Mouse (Mus musculus): ENCODE data around the gene Mrpl14. TPM values are rescaled to one million over a fixed set of nuclear protein-coding genes. Genes with fewer than 3 reads are reported as not detected.

Gene Mrpl14
- polyA plus RNA-seq, 1 experiment from 2014 or later, result 102 TPM

GRCm38 (mm10) chr17:45667986-45668385 is 18.1 kb upstream of the Mrpl14 start:
- H3K4me2 ChIP-seq (replicated peaks), result no peak overlapping the region
- no peak overlapping the region for H3K9ac ChIP-seq
- no peaks in the 10 kb centered on the region for H3K27me3 ChIP-seq (replicated peaks)
- no peaks in the 10 kb centered on the region for H3K4me1 ChIP-seq
- no peak for ATAC-seq (ENCODE audit: low FRiP score, low read depth)
- H3K36me3 ChIP-seq, result peaks cover 97% of the 10 kb centered on the region
- H3K4me3 ChIP-seq, result no peak overlapping the region
- H3K27ac ChIP-seq, result no peak overlapping the region
- 94% methylated on average over 10 of the region's 10 CpGs for WGBS
- H3K9me3 ChIP-seq, result no peaks in the 10 kb centered on the region

- Histone ChIP-seq H3K36me3 (peaks cover 98% of the 10 kb centered on the region), H3K9me3 (no peaks in the 10 kb centered on the region), H3K27ac (no peak overlapping the region), H3K4me2 (replicated peaks) (no peak overlapping the region), H3K4me3 (no peak overlapping the region), H3K27me3 (replicated peaks) (no peaks in the 10 kb centered on the region), H3K4me1 (no peaks in the 10 kb centered on the region), H3K9ac (no peak overlapping the region)
- 94% methylated on average over 1 of the region's 1 CpGs for WGBS
- ATAC-seq (ENCODE audit: low FRiP score, low read depth), result no peak
These were observed 14.3 kb upstream of the Mrpl14 start for GRCm38 (mm10) chr17:45671821-45672220.

- WGBS, result 85% methylated on average over 2 of the region's 2 CpGs
- ATAC-seq (ENCODE audit: low FRiP score, low read depth), result no peak
- Histone ChIP-seq H3K36me3 (peaks cover 95% of the 10 kb centered on the region), H3K27ac (no peak overlapping the region), H3K4me1 (no peaks in the 10 kb centered on the region), H3K4me2 (replicated peaks) (no peak overlapping the region), H3K4me3 (no peak overlapping the region), H3K27me3 (replicated peaks) (no peaks in the 10 kb centered on the region), H3K9ac (no peak overlapping the region), H3K9me3 (no peaks in the 10 kb centered on the region)
These were observed 13.5 kb upstream of the Mrpl14 start for GRCm38 (mm10) chr17:45672598-45672997.

GRCm38 (mm10) chr17:45678106-45678505 is 8.0 kb upstream of the Mrpl14 start:
- Histone ChIP-seq H3K9ac (no peak overlapping the region), H3K36me3 (peaks cover 57% of the 10 kb centered on the region), H3K4me2 (replicated peaks) (no peak overlapping the region), H3K4me3 (no peak overlapping the region), H3K27me3 (replicated peaks) (no peaks in the 10 kb centered on the region), H3K4me1 (peaks cover 9% of the 10 kb centered on the region), H3K9me3 (no peaks in the 10 kb centered on the region), H3K27ac (no peak overlapping the region)
- 41% methylated on average over 7 of the region's 7 CpGs for WGBS
- ATAC-seq (ENCODE audit: low FRiP score, low read depth), result no peak

GRCm38 (mm10) chr17:45680391-45680980 is 5.6 kb upstream of the Mrpl14 start:
- peak overlapping the region; percentile 41 for H3K9ac ChIP-seq
- peaks cover 33% of the 10 kb centered on the region for H3K36me3 ChIP-seq
- H3K4me2 ChIP-seq (replicated peaks), result peak overlapping the region; percentile 45
- peaks cover 18% of the 10 kb centered on the region for H3K4me1 ChIP-seq
- H3K9me3 ChIP-seq, result no peaks in the 10 kb centered on the region
- H3K4me3 ChIP-seq, result no peak overlapping the region
- WGBS, result 51% methylated on average over 8 of the region's 8 CpGs
- peak; percentile 64 for ATAC-seq (ENCODE audit: low FRiP score, low read depth)
- H3K27me3 ChIP-seq (replicated peaks), result no peaks in the 10 kb centered on the region
- peak overlapping the region; percentile 65; the same call in 1 of the 2 replicates for H3K27ac ChIP-seq

GRCm38 (mm10) chr17:45681588-45681987 is 4.5 kb upstream of the Mrpl14 start:
- H3K27me3 ChIP-seq (replicated peaks), result no peaks in the 10 kb centered on the region
- WGBS, result 98% methylated on average over 1 of the region's 1 CpGs
- peaks cover 23% of the 10 kb centered on the region for H3K36me3 ChIP-seq
- H3K4me1 ChIP-seq, result peaks cover 19% of the 10 kb centered on the region
- H3K9me3 ChIP-seq, result no peaks in the 10 kb centered on the region
- no peak overlapping the region for H3K27ac ChIP-seq
- no peak for ATAC-seq (ENCODE audit: low FRiP score, low read depth)
- no peak overlapping the region for H3K9ac ChIP-seq
- H3K4me3 ChIP-seq, result no peak overlapping the region
- no peak overlapping the region for H3K4me2 ChIP-seq (replicated peaks)

- H3K27ac ChIP-seq, result no peak overlapping the region
- 94% methylated on average over 4 of the region's 4 CpGs for WGBS
- no peak overlapping the region for H3K4me3 ChIP-seq
- H3K9ac ChIP-seq, result no peak overlapping the region
- no peaks in the 10 kb centered on the region for H3K27me3 ChIP-seq (replicated peaks)
- H3K4me2 ChIP-seq (replicated peaks), result no peak overlapping the region
- H3K9me3 ChIP-seq, result no peaks in the 10 kb centered on the region
- no peak for ATAC-seq (ENCODE audit: low FRiP score, low read depth)
- peaks cover 13% of the 10 kb centered on the region for H3K36me3 ChIP-seq
- peaks cover 32% of the 10 kb centered on the region for H3K4me1 ChIP-seq
These were observed 3.3 kb upstream of the Mrpl14 start for GRCm38 (mm10) chr17:45682843-45683242.

- H3K9ac ChIP-seq, result peak overlapping the region; percentile 83
These were observed 1.4 kb upstream of the Mrpl14 start for GRCm38 (mm10) chr17:45684667-45685131.

GRCm38 (mm10) chr17:45685171-45686092 is 690 bp upstream of the Mrpl14 start:
- Histone ChIP-seq H3K4me1 (peaks cover 32% of the 10 kb centered on the region), H3K27me3 (replicated peaks) (no peaks in the 10 kb centered on the region), H3K27ac (peak overlapping the region; percentile 65; the same call in 1 of the 2 replicates), H3K9ac (peak overlapping the region; percentile 83), H3K36me3 (no peaks in the 10 kb centered on the region), H3K9me3 (no peaks in the 10 kb centered on the region), H3K4me2 (replicated peaks) (peak overlapping the region; percentile 75), H3K4me3 (peak overlapping the region; percentile 80)
- peak; percentile 67 for ATAC-seq (ENCODE audit: low FRiP score, low read depth)
- WGBS, result under 1% methylated on average over 58 of the region's 58 CpGs

More at GRCm38 (mm10) chr17:45684667-45685131, 1.4 kb upstream of the Mrpl14 start:
- ATAC-seq (ENCODE audit: low FRiP score, low read depth), result peak; percentile 23; the same call in 1 of the 2 replicates
- no peaks in the 10 kb centered on the region for H3K9me3 ChIP-seq
- H3K4me1 ChIP-seq, result peaks cover 33% of the 10 kb centered on the region
- H3K27me3 ChIP-seq (replicated peaks), result no peaks in the 10 kb centered on the region
- peak overlapping the region; percentile 80 for H3K4me3 ChIP-seq
- H3K27ac ChIP-seq, result peak overlapping the region; percentile 65; the same call in 1 of the 2 replicates
- no peaks in the 10 kb centered on the region for H3K36me3 ChIP-seq
- 32% methylated on average over 14 of the region's 14 CpGs for WGBS
- H3K4me2 ChIP-seq (replicated peaks), result peak overlapping the region; percentile 75

GRCm38 (mm10) chr17:45686716-45687115 is 594 bp downstream of the Mrpl14 start, which contains the start of gene Tmem63b:
Gene Tmem63b, minus strand, starts transcription at chr17:45686905.
- H3K36me3 ChIP-seq, result no peaks in the 10 kb centered on the region
- peak; percentile 8; the same call in 1 of the 2 replicates for ATAC-seq (ENCODE audit: low FRiP score, low read depth)
- 9% methylated on average over 12 of the region's 12 CpGs for WGBS
- peak within 1 kb of the TSS; percentile 75 for H3K4me2 ChIP-seq (replicated peaks)
- H3K27me3 ChIP-seq (replicated peaks), result no peaks in the 10 kb centered on the region
- peak within 1 kb of the TSS; percentile 65; the same call in 1 of the 2 replicates for H3K27ac ChIP-seq
- peak within 1 kb of the TSS; percentile 83 for H3K9ac ChIP-seq
- no peaks in the 10 kb centered on the region for H3K9me3 ChIP-seq
- H3K4me3 ChIP-seq, result peak within 1 kb of the TSS; percentile 80
- peaks cover 24% of the 10 kb centered on the region for H3K4me1 ChIP-seq

GRCm38 (mm10) chr17:45689120-45689519 is 3.0 kb downstream of the Mrpl14 start:
- Histone ChIP-seq H3K36me3 (no peaks in the 10 kb centered on the region), H3K4me1 (peaks cover 23% of the 10 kb centered on the region), H3K4me3 (no peak overlapping the region), H3K27me3 (replicated peaks) (no peaks in the 10 kb centered on the region), H3K9me3 (no peaks in the 10 kb centered on the region), H3K27ac (no peak overlapping the region), H3K4me2 (replicated peaks) (no peak overlapping the region), H3K9ac (no peak overlapping the region)
- no peak for ATAC-seq (ENCODE audit: low FRiP score, low read depth)
- WGBS, result 93% methylated on average over 9 of the region's 9 CpGs

- WGBS, result 89% methylated on average over 4 of the region's 4 CpGs
- Histone ChIP-seq H3K4me1 (peaks cover 15% of the 10 kb centered on the region), H3K4me2 (replicated peaks) (no peak overlapping the region), H3K36me3 (no peaks in the 10 kb centered on the region), H3K9me3 (no peaks in the 10 kb centered on the region), H3K4me3 (no peak overlapping the region), H3K27me3 (replicated peaks) (no peaks in the 10 kb centered on the region), H3K9ac (no peak overlapping the region), H3K27ac (no peak overlapping the region)
- no peak for ATAC-seq (ENCODE audit: low FRiP score, low read depth)
These were observed 3.9 kb downstream of the Mrpl14 start for GRCm38 (mm10) chr17:45690044-45690443.
